Mouse (Mus musculus) heart, postnatal 0 days (tissue): ENCODE results near the gene Dppa4.

Source experiments
- CTCF ChIP-seq: IDR thresholded peaks from 2 replicates; pipeline ENCODE4 v1.5.1; 2016; ENCODE audit warnings: antibody characterized with exemption, control low read depth, low read depth
- EP300 ChIP-seq: IDR thresholded peaks from 2 replicates; pipeline ENCODE4 v1.6.1; 2016; ENCODE audit warnings: antibody characterized with exemption, low read depth

- TF ChIP-seq CTCF, result no peak
- no peak for TF ChIP-seq EP300
These were observed 20.4 kb downstream of the Dppa4 start for GRCm38 (mm10) chr16:48303983-48304382.
